Mouse (Mus musculus) bone marrow, adult 2 months (tissue): ENCODE data around the gene Gps1. TPM values are rescaled to one million over a fixed set of nuclear protein-coding genes. Genes with fewer than 3 reads are reported as not detected.

ENCODE experiments used
- H3K27ac ChIP-seq: fragments of 200-500 bp; 2 replicates; pipeline ENCODE4 v1.5.1; 2012; ENCODE audit warnings: low read depth, mild to moderate bottlenecking, control low read depth, inconsistent platforms, low read length; ENCODE audit not compliant: control insufficient read depth, poor library complexity, insufficient read depth
- H3K4me1 ChIP-seq: fragments of 200-500 bp; 2 replicates; pipeline ENCODE4 v1.6.1; 2011; ENCODE audit warnings: low read length; ENCODE audit not compliant: control insufficient read depth, insufficient read depth
- H3K4me3 ChIP-seq: fragments of 200-500 bp; replicated peaks from 2 replicates; pipeline ENCODE3; 2011; ENCODE audit warnings: mild to moderate bottlenecking, low read depth, low read length, control low read depth; ENCODE audit not compliant: control insufficient read depth
- CTCF ChIP-seq: fragments of 200-500 bp; IDR thresholded peaks from 2 replicates; pipeline ENCODE4 v1.5.1; 2011; ENCODE audit warnings: low read length, control low read depth; ENCODE audit not compliant: control insufficient read depth, insufficient read depth
- POLR2A ChIP-seq: fragments of 200-500 bp; IDR thresholded peaks from 2 replicates; pipeline ENCODE4 v1.6.1; 2011; ENCODE audit warnings: low read depth, mild to moderate bottlenecking, control low read depth, low read length, borderline replicate concordance; ENCODE audit not compliant: control insufficient read depth
- WGBS: fragments of 180-500 bp; shearing (Covaris S2); methylation state at CpG from one replicate; pipeline ENCODE4 v1.1.7; 2018; 5-methylcytosine and 5-hydroxymethylcytosine counted together
- polyA plus RNA-seq: library from polyadenylated mRNA; stranded (reverse); fragments of >200 nt; gene quantifications from 2 replicates; pipeline ENCODE4 v1.2.4, GENCODE M21; 2011; ENCODE audit warnings: low replicate concordance; ENCODE audit not compliant: missing spikeins, insufficient read depth, insufficient read length

Gps1 gene
- polyA plus RNA-seq, 1 experiment, result 38.0 TPM

DNA sequence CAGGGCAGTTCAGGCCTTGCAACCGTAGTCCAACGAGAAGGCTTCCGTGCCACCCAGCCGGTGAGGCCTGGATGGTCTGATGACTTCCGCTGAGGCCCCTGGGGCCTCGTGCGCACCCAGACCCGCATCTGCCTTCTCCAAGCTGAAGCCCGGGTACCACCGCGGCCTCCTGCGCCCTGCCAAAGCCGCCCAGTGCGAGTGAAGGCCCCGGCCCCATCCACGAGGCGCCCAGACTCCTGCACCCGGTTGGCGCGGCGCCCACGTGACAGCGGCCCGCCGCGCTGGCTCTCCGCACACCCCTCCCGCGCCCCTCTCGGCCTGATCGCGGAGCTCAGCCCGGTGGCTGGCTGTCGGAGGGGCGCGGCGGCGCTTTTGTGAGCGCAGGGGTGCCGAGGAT lies 39.5 kb downstream of the Gps1 start:
- peaks cover 4% of the 10 kb centered on the region for H3K4me1 ChIP-seq
- no peak for TF ChIP-seq CTCF
- TF ChIP-seq POLR2A, result no peak
- WGBS, result under 1% methylated on average over 40 of the region's 40 CpGs

DNA sequence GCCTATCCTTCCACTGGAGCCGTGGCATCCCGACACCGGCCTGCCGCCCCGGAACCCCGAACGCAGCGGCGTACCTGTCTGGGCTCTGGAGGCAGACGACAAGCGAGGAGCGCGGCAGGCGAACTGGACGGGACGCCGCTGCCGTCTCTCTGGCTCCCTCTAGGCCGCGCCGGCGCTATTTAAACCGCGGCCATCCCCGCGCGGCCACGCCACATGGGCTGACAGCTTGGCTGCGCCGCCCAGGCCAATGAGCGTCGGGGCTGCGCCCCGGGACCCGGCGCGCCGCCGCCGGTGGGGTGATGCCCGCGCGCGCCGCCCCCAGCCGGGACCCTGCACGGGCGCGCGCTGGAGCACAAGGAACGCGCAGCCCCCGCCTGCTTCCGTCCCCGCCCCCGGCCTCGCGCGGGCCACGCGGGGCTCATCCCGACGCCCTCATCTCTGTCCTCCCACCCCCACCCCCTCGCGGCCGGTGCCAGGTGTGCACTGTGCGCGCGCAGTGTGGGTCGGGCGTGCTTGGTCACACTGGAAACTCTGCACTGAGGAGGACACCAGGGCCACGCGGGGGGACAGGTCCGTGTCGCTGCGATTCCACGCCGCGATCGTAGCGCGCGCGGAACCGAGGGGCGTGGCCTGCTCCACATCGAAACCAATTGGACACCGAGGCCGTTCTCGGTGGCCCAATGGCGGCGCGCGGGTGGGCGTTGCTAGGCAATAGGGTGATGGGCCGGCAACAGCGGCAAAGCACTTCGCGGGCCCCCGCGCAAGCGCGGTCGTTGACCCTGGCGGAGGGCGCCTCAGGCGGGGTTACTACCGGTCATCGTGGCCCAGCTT lies 40.1 kb downstream of the Gps1 start, which contains the start of gene Fasn:
Gene Fasn, minus strand, starts transcription at position 592 of the 831 bp plus-strand sequence.
- Histone ChIP-seq H3K27ac (peak within 1 kb of the TSS; percentile 77), H3K4me1 (peaks cover 4% of the 10 kb centered on the region), H3K4me3 (peak within 1 kb of the TSS; percentile 99)
- under 1% methylated on average over 109 of the region's 109 CpGs for WGBS
- TF ChIP-seq POLR2A, result peak; percentile 98
- peak; percentile 35; the same call in 1 of the 2 replicates for TF ChIP-seq CTCF

More for the DNA sequence above, 39.5 kb downstream of the Gps1 start:
- Histone ChIP-seq H3K4me3 (peak overlapping the region; percentile 68), H3K27ac (peak overlapping the region; percentile 77)

DNA sequence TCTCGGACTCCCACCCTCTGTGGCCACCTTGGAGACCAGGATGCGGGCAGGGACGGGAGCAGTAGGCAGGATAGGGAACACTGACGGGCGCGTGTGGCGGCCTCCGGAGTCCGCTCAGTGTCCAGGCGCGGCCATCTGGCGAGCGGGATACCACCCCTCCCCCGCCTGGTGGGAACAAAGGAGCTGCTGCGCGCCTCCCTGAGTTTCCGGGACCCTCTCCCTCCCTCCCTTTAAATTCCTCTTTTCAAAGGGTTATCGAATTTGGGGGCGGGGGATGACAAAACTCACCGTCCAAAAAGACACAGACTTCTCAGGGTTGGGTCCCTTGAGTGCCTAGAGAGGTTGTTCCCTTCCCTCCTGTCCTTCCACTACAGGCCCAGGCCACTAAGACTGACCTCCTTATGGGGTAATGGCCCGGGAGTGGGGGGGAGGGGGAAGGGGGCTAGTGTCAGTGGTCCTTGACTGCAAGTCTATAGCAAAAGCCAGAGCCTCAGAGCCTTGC lies 40.8 kb downstream of the Gps1 start:
- no peak for TF ChIP-seq CTCF
- no peak for TF ChIP-seq POLR2A
- Histone ChIP-seq H3K27ac (peak overlapping the region; percentile 77), H3K4me3 (peak overlapping the region; percentile 99), H3K4me1 (peaks cover 4% of the 10 kb centered on the region)
- WGBS, result under 1% methylated on average over 21 of the region's 21 CpGs

DNA sequence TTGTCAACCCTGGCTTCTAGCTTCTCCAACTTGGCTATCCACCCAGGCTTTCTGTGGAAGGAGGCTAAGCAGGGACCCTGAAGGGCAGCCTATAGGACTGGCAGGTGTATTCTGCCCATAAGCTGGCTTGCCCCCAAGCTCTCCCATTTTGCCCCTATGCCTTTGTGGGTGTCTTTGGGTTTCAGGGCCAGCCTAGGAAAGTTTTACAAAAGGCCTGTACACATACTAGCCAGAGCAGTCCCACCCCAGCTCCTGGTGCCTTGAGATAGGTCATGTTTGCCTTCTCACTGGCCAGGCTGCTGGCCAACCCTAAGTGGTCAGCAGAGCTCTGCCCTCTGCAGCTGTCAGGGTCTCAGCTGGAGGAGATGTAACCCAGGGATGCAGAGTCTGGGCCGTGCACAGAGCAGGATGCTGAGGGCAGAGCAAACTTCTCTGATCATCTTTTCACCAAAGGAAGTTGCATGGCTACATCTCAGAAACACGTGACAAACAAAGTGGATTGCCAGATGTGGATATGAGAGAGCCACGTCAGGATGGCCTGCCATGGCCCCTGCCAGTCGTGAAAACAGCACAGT lies 41.3 kb downstream of the Gps1 start:
- H3K27ac ChIP-seq, result no peak overlapping the region
- no peak overlapping the region for H3K4me3 ChIP-seq
- TF ChIP-seq CTCF, result no peak
- no peak for TF ChIP-seq POLR2A
- H3K4me1 ChIP-seq, result peaks cover 4% of the 10 kb centered on the region
- 37% methylated on average over 4 of the region's 4 CpGs for WGBS

DNA sequence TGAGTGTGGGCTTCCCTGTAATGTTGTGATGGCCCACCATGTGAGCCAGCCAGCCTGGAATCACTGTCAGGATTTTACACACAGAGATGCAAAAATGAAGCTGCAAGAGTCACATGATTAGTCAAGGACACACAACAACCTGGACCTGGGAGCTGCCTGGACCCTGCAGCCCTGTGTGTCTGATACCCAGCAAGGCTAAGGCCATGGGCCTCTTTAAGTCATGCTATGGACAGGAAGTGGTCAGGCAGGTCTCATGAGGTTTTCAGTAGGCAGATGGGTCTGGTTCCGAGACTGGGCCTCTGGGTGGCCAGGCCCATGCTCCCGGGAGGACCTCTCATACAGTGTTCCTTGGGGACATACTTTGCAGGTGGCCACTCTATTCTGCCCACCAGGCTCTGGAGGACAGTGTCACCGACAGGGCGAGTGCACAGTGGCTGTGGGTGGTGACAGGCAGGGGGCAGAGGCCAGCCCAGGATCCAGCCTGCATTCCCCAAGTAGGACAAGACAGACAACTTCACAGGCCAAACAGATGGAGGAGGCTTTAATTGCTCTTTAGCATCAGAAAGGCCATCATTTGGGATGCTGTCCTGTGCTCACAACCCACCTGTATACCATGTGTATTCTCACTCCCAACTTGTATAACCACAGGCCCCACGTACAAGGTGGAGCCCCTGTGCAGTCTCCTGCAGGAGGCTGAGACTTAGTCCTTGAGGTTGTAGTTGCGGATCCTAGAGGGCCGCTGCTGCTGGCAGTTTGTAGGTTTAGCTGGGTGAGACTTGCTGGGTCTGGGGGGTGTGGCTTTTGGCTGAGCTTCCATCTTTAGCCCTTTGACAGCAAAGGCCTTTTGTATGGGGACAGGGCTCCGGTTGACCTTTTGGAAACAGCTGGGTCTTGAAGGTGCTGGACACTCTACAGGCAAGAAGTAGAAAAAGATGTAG lies 42.2 kb downstream of the Gps1 start:
- H3K4me1 ChIP-seq, result peaks cover 4% of the 10 kb centered on the region
- TF ChIP-seq POLR2A, result no peak
- no peak overlapping the region for H3K27ac ChIP-seq
- H3K4me3 ChIP-seq, result no peak overlapping the region
- WGBS, result 79% methylated on average over 8 of the region's 8 CpGs

DNA sequence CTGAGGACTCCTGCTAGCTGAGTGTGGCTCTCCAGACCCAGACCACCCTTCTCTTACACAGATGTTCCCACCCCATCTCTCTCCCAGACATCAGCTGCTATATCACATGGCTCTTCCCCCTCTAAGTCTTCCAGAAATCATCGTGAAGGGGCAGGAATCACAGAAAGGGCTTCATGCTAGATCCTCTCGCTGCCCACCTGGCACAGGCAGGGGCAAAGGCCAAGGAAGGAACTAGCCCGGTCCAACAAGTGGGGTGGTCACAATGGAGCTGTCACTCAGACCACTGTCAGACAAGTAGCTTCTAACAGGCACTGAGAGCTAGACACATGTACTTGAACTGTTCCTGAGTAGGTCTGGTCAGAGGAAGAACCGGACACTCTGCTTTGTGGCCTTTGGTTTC lies 44.3 kb downstream of the Gps1 start:
- no peak overlapping the region for H3K4me3 ChIP-seq
- WGBS, result 75% methylated on average over 4 of the region's 4 CpGs
- H3K27ac ChIP-seq, result no peak overlapping the region
- TF ChIP-seq POLR2A (no peak), CTCF (no peak)
- no peaks in the 10 kb centered on the region; the same call in 1 of the 2 replicates for H3K4me1 ChIP-seq

DNA sequence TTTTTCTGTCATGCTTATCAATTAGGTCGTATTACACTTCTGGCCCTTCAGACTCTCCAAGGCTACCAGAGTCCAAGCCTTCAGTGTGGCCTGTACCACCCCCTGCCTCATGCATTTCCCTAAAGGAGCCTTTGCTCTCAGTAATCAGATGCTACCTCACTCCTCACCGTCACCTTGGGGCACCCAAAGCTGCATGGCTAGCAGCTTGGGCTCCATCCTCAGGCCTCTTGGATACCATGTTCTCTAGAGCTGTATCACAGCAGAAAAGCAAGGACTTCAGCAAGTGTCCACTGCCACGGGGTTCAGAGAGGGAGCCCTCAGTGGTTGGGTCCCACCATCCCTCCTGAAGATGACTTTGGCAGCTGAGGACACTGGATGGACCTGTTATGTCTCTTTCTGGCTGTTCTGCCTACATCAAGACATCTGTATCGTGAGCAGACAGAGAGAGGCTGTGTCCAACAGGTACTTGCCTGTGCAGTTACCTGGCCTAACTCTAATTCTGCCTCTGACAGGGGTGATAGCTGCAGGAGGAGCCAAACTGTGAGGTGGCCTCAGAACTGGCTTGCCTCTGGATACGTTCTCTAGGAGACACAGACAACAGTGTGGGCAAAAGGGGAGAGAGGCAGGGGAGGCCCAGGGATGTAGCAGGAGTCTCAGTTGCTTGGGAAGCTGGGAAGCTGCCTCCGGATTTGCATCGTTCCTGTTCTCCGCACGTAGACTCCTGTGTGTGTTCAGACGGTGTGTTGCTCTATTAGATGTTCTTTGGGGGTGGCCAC lies 45.9 kb downstream of the Gps1 start:
- Histone ChIP-seq H3K4me3 (no peak overlapping the region), H3K4me1 (no peaks in the 10 kb centered on the region; the same call in 1 of the 2 replicates), H3K27ac (no peak overlapping the region)
- 90% methylated on average over 10 of the region's 10 CpGs for WGBS
- TF ChIP-seq CTCF (no peak), POLR2A (no peak)
